Mouse (Mus musculus) liver, adult (tissue): ENCODE measurements around the gene Sp4.
A peak's percentile ranks its signal among the peaks of the same experiment; 100 is the strongest.

Experiments used
- GATA4 ChIP-seq: IDR thresholded peaks from 2 replicates; pipeline ENCODE4 v1.6.1; 2014; ENCODE audit warnings: mild to moderate bottlenecking, low read length; ENCODE audit not compliant: insufficient replicate concordance

The Sp4 gene

DNA sequence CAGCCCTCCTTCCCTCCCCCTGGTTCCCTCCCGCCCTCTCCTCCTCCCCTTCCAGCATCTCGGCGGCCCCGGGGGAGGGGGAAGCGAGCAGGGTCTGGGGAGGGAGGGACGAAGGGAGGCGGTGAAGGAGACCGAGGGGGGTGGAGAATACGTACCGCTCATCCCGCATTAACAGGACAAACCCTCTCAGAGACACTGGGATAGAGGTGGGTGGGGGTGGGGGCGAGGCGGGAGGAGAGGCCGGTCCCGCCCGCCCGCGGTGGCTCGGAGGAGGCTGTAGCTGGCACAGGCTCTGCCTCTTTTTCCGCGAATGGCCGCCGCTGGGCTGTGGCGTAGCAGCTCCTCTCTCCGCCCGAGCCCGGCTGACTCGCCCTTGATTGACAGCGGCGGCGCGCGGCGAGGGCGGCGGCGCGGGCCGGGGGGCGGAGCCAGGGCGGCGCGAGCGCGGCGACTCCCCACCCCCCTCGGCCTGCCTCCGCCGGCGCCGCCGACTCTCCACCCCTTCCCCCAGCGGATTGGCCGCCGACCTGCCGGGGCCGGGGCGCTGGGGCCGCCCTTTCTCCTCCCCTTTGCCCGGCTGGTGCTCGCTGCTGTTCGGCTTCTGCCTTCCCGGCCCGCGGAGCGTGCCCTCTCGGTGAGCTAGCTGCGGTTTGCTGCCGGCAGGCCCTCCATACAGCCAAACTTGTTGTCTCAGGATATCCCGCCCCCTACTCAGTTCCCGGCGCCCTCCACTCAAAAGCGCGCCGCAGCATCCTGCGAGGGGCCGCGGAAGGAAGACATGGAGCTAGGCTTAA lies at the start of gene Sp4:
Gene Sp4, minus strand, starts transcription at position 369 of the 794 bp plus-strand sequence.
- no peak for TF ChIP-seq GATA4

DNA sequence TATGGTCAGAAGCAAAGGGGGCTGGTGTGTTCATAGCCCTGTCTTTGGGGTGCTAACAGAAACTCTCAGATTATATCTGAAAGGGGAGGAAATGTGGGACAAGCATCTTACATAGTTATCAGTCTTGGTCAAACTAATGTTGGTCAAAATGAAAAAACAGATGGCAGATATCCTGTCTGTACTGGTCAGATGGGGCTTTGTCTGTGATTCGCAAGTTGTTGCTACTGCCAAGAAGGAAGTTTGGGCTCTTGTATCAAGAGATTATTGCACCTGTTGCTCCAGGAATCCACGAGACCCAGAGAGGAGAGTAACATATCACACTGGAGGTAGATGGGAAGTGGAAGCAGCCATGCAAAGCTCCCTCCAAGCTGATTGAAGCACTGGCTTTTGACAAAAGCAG lies 37.9 kb upstream of the Sp4 start:
- TF ChIP-seq GATA4: no peak

DNA sequence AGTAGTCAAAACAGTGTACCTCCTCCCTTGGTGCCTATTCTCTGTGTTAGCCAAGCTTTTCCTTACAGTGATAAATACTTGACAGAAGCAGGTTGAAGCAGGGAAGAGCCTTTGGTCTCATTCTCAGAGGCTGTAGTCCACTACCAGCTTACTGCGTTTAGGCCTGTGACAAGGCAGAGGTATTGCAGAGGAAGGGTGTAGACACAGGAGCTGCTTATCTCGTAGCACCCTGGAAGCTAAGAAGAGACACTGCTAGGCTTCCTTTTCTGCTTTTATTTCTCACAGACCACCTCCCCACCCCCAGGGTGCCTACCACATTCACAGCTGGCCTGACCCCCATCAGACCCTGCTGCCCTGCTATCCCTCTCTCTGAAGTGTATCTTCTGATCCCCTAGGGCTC lies 37.0 kb upstream of the Sp4 start:
- no peak for TF ChIP-seq GATA4

DNA sequence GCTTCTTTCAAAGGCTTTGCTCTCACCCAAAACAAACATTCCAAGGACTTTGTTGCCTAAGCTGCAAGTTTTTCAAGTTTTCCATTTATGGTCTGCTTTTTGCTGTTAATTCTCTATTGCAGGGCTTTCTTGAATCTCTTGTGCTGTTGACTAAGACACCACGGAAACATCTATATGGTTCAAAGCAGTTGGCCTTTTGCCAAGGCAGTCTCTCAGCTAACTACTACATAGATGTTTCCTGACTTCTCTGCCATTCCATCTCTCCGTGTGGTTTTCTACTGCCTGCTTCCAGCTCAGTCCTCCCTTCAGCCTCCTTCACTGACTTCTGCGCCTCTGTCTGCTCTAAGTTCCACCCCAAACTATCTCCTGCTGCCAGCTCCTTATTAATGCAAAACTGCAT lies 36.1 kb upstream of the Sp4 start:
- TF ChIP-seq GATA4: no peak

- TF ChIP-seq GATA4: no peak
These were observed 27.6 kb upstream of the Sp4 start for GRCm38 (mm10) chr12:118328739-118329249.

- no peak for TF ChIP-seq GATA4
These were observed 26.3 kb upstream of the Sp4 start for GRCm38 (mm10) chr12:118327566-118327965.

DNA sequence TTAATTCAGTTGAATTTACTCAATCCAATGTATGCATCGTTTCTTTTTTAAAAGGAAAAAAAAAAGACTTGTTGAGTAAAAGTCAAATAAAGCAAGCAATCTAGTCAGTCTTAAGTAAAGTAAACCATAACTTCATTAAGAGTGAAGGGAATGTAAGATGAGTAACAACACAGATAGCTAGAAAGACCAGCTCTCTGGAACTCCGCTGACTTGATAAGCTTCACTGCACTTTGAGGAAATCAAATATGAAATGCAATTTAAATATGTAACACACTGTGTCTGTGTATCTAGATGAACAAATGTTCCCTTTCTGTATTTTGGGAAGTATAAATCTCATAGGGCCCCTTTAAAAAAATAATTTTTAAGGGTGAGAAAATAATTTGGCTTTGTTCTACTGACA lies 24.9 kb upstream of the Sp4 start:
- no peak for TF ChIP-seq GATA4

- TF ChIP-seq GATA4: no peak
These were observed 18.8 kb upstream of the Sp4 start for GRCm38 (mm10) chr12:118320076-118320475.

DNA sequence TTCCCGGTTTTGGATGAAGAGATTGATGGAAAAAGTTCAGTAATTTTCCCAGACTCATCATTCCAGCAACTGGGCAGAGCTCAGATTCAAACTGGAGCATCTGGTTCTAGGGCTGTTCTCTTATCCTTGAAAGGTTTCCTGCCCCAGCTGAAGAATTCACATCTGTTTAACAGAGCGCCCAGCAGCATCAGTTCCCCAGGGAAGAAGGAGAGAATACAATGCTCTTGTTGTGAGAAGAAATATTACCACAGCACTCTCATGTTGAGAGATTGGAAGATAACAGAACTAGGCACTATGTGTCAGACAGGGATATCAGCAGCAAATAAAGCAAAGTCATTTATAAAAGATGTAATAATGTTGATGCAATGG lies 13.2 kb upstream of the Sp4 start:
- no peak for TF ChIP-seq GATA4

- no peak for TF ChIP-seq GATA4
These were observed 12.7 kb upstream of the Sp4 start for GRCm38 (mm10) chr12:118313805-118314476.

DNA sequence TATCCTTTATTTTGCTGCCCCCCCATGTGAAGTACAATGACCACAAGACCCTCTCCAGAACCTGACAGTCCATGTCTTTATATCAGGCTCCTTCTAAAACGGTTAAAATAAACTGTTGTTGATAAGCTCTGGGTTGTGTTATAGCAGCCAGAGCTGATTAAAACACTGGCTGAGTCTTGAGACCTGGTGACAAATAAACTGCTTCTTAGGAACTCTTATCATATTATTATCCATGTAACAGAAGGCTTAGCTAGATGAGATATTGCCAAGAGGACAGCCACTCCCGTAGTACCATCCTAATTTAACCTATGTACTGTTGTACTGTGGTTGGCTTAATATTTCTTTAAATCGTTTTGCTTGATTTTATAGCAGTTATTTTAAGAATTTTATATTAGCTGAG lies 2.3 kb upstream of the Sp4 start:
- TF ChIP-seq GATA4: no peak

- TF ChIP-seq GATA4: no peak
These were observed 1.8 kb upstream of the Sp4 start for GRCm38 (mm10) chr12:118303066-118303465.

DNA sequence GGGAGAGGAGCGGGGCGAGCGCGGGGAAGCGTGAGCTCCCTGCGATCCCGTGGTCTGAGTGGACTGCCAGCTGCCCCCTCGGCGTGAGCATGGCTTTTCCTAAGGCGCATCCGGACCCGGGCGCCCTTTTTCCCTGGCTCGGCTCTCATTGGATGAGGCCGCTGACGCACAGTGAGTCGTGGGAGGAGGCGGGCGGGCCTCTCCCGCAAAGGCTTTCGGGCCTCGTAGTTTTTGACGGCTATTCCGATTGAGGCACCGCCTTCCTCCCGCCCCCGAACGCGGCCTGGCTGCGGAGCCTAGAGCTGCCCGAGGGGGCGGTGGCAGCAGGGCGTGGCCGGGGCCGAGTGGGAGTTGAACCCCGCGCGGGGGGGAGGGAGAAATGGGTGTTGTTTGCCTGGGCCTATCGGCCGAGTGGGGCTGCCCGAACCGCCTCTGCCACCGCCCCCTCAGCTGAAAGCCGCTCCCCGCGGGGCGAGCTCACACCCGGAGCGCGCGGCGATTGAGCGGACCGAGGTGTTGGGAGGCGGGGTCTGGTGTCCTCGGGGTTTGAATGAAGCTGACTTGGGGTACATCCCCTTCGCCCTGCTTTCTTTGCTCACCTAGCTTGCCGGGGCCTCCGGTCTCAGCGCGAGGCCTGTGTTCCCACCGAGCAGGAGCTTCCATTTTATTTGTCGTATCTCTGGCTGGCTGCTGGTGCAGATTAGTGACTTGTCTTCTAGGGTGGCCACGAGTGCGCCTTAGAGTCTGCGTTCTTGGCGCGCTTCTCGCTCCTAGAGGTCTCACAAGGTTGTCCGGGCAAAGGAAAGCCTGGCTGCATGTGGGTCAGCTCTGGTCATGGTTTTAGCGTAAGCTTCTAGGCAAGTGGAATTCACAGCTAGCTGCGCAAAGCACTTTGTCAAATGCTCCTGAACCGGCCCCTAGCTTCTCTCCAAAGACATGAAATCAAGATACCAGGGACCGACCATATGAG lies 911 bp upstream of the Sp4 start:
- TF ChIP-seq GATA4: peak; percentile 45; the same call in 1 of the 2 replicates

GRCm38 (mm10) chr12:118300754-118301071 lies 527 bp downstream of the Sp4 start:
- TF ChIP-seq GATA4: no peak

GRCm38 (mm10) chr12:118299956-118300355 lies 1.3 kb downstream of the Sp4 start:
- TF ChIP-seq GATA4: no peak
